Mouse (Mus musculus): ENCODE results near the gene Grxcr1.

The Grxcr1 gene

DNA sequence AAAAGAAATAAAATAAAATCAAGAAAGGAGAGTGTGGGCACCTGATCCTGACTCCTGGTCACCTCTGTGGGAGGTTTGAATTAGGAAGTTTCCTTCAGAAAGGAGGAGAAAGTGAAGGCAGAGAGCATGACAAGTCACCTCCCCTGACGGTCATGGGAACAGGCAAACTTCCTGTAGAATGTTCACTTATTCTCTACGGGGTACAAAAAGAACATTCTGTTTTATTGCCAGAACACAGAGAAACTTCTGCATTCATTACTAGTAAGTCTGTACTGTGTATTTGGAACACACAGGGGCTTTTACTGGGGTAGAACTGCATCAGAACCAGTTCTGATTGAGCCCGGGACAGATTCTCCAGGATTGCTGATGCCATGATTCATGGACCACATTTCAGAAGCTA lies 55.5 kb downstream of the Grxcr1 start:
- no peak for DNase-seq (ENCODE audit: low read depth in 1 of 2, low spot score in 2 of 2)

GRCm38 (mm10) chr5:68093085-68093484 lies 61.5 kb downstream of the Grxcr1 start:
- DNase-seq (ENCODE audit: low read depth in 1 of 2, low spot score in 2 of 2), result no peak

- no peak for DNase-seq (ENCODE audit: low read depth in 1 of 2, low spot score in 2 of 2)
These were observed 66.3 kb downstream of the Grxcr1 start for GRCm38 (mm10) chr5:68097665-68098624.

- DNase-seq (ENCODE audit: low read depth in 1 of 2, low spot score in 2 of 2), result no peak
These were observed 80.9 kb downstream of the Grxcr1 start for GRCm38 (mm10) chr5:68112430-68113036.

DNA sequence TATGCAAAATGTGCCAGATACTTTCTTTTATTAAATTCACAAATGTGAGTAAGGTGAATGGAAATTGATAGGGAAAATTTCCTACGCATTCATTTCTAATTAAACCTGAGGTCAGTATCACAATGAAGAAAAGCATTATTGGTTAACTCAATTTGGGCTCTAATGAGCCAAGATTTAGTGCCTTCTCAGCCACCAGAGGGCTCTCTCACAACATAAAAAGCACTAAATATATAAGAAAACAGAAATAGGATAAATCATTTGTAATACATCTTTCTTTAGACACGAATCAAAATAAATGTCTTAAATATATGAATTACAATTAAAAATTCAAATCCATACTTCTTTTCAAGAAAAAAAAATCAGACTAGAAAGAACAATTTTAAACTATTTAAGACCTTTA lies 89.2 kb downstream of the Grxcr1 start:
- DNase-seq (ENCODE audit: low read depth in 1 of 2, low spot score in 2 of 2), result no peak

DNA sequence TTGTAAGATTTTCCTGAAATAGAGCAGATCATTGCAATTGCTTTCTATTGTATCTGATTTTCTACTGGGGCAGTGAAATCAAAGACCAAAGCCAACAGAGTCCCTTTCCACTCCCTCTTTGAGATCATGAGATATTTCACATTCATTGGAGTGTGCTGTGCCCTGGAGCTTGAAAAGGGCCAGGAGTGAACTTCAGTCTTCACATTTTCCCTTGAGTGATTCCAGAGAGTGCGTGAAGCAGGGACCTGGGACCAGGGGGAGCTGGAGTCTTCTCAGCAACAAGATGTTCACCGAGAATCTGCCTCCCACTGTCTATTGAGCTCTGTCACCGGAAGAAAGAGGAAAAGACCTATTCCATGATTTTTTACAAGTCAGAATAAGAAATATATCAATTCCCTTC lies 91.2 kb downstream of the Grxcr1 start:
- no peak for DNase-seq (ENCODE audit: low read depth in 1 of 2, low spot score in 2 of 2)

DNA sequence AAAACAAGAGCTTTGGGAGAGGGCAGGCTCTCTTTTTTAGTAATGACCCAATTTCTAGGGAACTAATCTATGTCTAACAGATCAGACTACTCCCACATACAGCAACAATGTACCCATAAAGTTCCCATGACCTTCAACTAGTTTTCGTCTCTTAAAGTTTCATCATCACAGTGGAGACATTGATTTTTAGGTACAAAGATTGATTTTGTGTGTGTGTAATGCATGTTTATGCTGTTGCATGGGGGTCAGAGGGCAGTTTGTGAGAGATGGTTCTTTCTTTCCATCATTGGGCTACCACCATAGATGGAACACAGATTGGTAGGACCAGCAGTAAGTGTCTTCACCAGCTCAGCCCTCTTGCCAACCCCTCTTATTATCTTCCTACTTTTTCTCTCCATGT lies 93.8 kb downstream of the Grxcr1 start:
- DNase-seq (ENCODE audit: low read depth in 1 of 2, low spot score in 2 of 2), result no peak

DNA sequence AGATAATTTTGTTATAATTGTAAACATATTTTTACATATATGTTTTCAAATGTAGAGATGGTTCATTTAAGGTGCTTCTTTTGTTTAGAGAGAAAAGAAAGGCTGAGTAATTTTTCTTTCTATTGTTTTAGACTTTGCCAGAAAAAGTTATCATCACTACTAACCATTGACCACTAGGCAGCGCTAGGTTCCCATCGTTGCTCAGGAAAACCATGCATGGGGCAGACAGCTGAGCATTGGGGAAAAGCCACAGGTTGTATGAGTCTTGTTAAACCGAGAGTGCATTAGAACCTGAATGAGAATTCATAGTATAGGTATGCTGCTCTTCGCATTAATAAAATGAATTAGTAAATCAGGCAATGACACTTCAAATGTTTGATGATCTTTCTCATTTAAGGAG lies 96.8 kb downstream of the Grxcr1 start:
- DNase-seq (ENCODE audit: low read depth in 1 of 2, low spot score in 2 of 2), result no peak

GRCm38 (mm10) chr5:68128821-68129608 lies 97.4 kb downstream of the Grxcr1 start:
- no peak for DNase-seq (ENCODE audit: low read depth in 1 of 2, low spot score in 2 of 2)

GRCm38 (mm10) chr5:68146818-68147217 lies 115.2 kb downstream of the Grxcr1 start:
- DNase-seq (ENCODE audit: low read depth in 1 of 2, low spot score in 2 of 2), result no peak

DNA sequence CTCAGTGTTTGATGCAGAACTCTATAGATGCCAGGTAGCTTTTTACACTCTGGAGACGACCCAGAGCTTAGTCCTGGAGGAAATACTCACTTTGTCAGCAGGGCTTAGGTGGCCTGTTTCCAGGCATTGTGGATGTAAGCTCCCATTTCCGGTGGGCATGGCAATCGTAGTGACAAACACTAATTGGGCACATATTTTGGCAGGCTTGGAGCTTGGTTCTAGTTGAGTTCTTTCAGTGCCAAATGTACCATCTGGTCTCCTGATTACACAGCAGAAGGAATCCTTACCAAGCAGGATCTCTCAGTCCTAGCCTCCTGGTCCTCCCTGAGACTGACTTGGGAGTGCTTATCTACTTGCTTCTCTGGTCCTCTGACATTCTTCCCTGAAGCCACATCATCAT lies 118.3 kb downstream of the Grxcr1 start:
- DNase-seq (ENCODE audit: low read depth in 1 of 2, low spot score in 2 of 2), result no peak

- DNase-seq (ENCODE audit: low read depth in 1 of 2, low spot score in 2 of 2), result no peak
These were observed 118.9 kb downstream of the Grxcr1 start for GRCm38 (mm10) chr5:68150347-68151043.

GRCm38 (mm10) chr5:68162503-68162902 lies 130.9 kb downstream of the Grxcr1 start:
- no peak for DNase-seq (ENCODE audit: low read depth in 1 of 2, low spot score in 2 of 2)

DNA sequence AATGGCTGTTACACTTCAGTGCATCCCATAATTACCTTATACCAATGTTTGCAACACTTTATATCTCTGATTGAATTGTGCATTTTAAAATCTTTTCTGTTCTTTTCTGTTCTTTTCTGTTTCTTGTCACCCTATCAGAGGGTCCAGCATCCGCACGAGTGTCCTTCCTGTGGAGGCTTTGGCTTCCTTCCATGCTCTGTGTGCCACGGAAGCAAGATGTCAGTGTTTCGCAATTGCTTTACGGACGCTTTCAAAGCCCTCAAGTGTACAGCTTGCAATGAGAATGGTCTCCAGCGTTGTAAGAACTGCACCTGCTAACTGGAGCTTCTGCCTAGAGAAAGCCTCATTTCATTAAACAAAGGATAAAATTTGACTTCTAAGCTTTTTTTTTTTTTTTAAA lies 134.3 kb downstream of the Grxcr1 start:
- DNase-seq (ENCODE audit: low read depth in 1 of 2, low spot score in 2 of 2), result no peak
